Mouse (Mus musculus) kidney, postnatal 14 days (tissue): ENCODE data around the gene Gpd2.

Experiments
- DNase-seq: peaks from one replicate; pipeline ENCODE4 v3.0.0; 2022; ENCODE audit warnings: mixed read lengths

Gpd2 gene

GRCm38 (mm10) chr2:57251636-57252317 is 14.3 kb downstream of the Gpd2 start:
- no peak for DNase-seq

- peak; percentile 68 for DNase-seq
These were observed 15.3 kb downstream of the Gpd2 start for GRCm38 (mm10) chr2:57252542-57253301.

GRCm38 (mm10) chr2:57254267-57254666 is 16.8 kb downstream of the Gpd2 start:
- DNase-seq: no peak

GRCm38 (mm10) chr2:57255153-57255670 is 17.8 kb downstream of the Gpd2 start:
- DNase-seq: no peak

- no peak for DNase-seq
These were observed 18.4 kb downstream of the Gpd2 start for GRCm38 (mm10) chr2:57255836-57256235.

GRCm38 (mm10) chr2:57256459-57256858 is 19.0 kb downstream of the Gpd2 start:
- no peak for DNase-seq

GRCm38 (mm10) chr2:57261286-57262077 is 24.0 kb downstream of the Gpd2 start:
- peak; percentile 50 for DNase-seq

GRCm38 (mm10) chr2:57263431-57263830 is 26.0 kb downstream of the Gpd2 start:
- no peak for DNase-seq

- no peak for DNase-seq
These were observed 27.5 kb downstream of the Gpd2 start for GRCm38 (mm10) chr2:57264912-57265311.

GRCm38 (mm10) chr2:57266679-57267393 is 29.4 kb downstream of the Gpd2 start:
- DNase-seq: no peak

GRCm38 (mm10) chr2:57267394-57267716 is 29.9 kb downstream of the Gpd2 start:
- DNase-seq: no peak

- DNase-seq: no peak
These were observed 30.5 kb downstream of the Gpd2 start for GRCm38 (mm10) chr2:57267896-57268295.

GRCm38 (mm10) chr2:57268839-57269238 is 31.4 kb downstream of the Gpd2 start:
- DNase-seq: no peak

- DNase-seq: no peak
These were observed 32.4 kb downstream of the Gpd2 start for GRCm38 (mm10) chr2:57269690-57270435.

- DNase-seq: no peak
These were observed 42.8 kb downstream of the Gpd2 start for GRCm38 (mm10) chr2:57280190-57280723.

- DNase-seq: no peak
These were observed 46.4 kb downstream of the Gpd2 start for GRCm38 (mm10) chr2:57283791-57284190.

- DNase-seq: no peak
These were observed 47.8 kb downstream of the Gpd2 start for GRCm38 (mm10) chr2:57285197-57285596.

- no peak for DNase-seq
These were observed 50.6 kb downstream of the Gpd2 start for GRCm38 (mm10) chr2:57287986-57288385.

- DNase-seq: no peak
These were observed 56.1 kb downstream of the Gpd2 start for GRCm38 (mm10) chr2:57293571-57293970.

GRCm38 (mm10) chr2:57296069-57296468 is 58.6 kb downstream of the Gpd2 start:
- no peak for DNase-seq

GRCm38 (mm10) chr2:57297226-57297625 is 59.8 kb downstream of the Gpd2 start:
- DNase-seq: no peak

GRCm38 (mm10) chr2:57301539-57301938 is 64.1 kb downstream of the Gpd2 start:
- peak; percentile 14 for DNase-seq
